Mouse (Mus musculus) kidney, embryonic 14.5 days (tissue): ENCODE results near the gene Tlk1. TPM values are rescaled to one million over a fixed set of nuclear protein-coding genes. Genes with fewer than 3 reads are reported as not detected.

Experiments used
- ATAC-seq: fragments of 200-750 bp; cut with Nextera tagmentation; 2 replicates; pipeline ENCODE4 v1.8.0; 2017; ENCODE audit warnings: moderate number of reproducible peaks, mild to moderate bottlenecking, moderate TSS enrichment, moderate library complexity; ENCODE audit not compliant: low FRiP score, low TSS enrichment
- H3K27ac ChIP-seq: fragments of 300-500 bp; sonication (generic); 2 replicates; pipeline ENCODE4 v1.5.1; 2014; ENCODE audit warnings: low read depth, mild to moderate bottlenecking, low read length, moderate library complexity, mixed read lengths
- H3K27me3 ChIP-seq: fragments of 300-500 bp; sonication (generic); 2 replicates; pipeline ENCODE4 v1.6.1; 2014; ENCODE audit warnings: mild to moderate bottlenecking, low read length; ENCODE audit not compliant: control insufficient read depth, insufficient read depth
- H3K36me3 ChIP-seq: fragments of 300-500 bp; sonication (generic); 2 replicates; pipeline ENCODE4 v1.6.1; 2014; ENCODE audit warnings: low read length, mixed read lengths; ENCODE audit not compliant: control insufficient read depth, insufficient read depth
- H3K4me1 ChIP-seq: fragments of 300-500 bp; sonication (generic); 2 replicates; pipeline ENCODE4 v1.6.1; 2014; ENCODE audit warnings: low read length, mixed read lengths; ENCODE audit not compliant: control insufficient read depth, insufficient read depth
- H3K4me2 ChIP-seq: fragments of 300-500 bp; sonication (generic); replicated peaks from 2 replicates; pipeline ENCODE4 v1.6.1; 2014; ENCODE audit warnings: low read depth, mild to moderate bottlenecking, low read length
- H3K4me3 ChIP-seq: fragments of 300-500 bp; sonication (generic); 2 replicates; pipeline ENCODE4 v1.5.1; 2014; ENCODE audit warnings: mild to moderate bottlenecking, low read length
- H3K9ac ChIP-seq: fragments of 300-500 bp; sonication (generic); 2 replicates; pipeline ENCODE4 v1.6.1; 2014; ENCODE audit warnings: low read depth, mild to moderate bottlenecking, low read length, moderate library complexity
- H3K9me3 ChIP-seq: fragments of 300-500 bp; sonication (generic); 2 replicates; pipeline ENCODE4 v1.6.1; 2016; ENCODE audit warnings: low read length; ENCODE audit not compliant: control insufficient read depth
- WGBS: fragments of 180-500 bp; shearing (Covaris S2); extraction: QIAGEN DNeasy Blood & Tissue Kit; methylation state at CpG from one replicate; pipeline ENCODE4 v1.1.7; 2014; 5-methylcytosine and 5-hydroxymethylcytosine counted together
- polyA plus RNA-seq: library from polyadenylated mRNA; unstranded; fragments of >200 nt; fragmentation: Nextera tagmentation; extraction: Ambion mirVana; gene quantifications from 2 replicates; pipeline ENCODE4 v1.2.1, GENCODE M21; 2014

The Tlk1 gene
- polyA plus RNA-seq, 1 experiment from 2014 or later: 37.4 TPM

GRCm38 (mm10) chr2:70708986-70709730 lies 116.4 kb downstream of the Tlk1 start:
- Histone ChIP-seq H3K4me1 (no peaks in the 10 kb centered on the region), H3K36me3 (peaks cover 28% of the 10 kb centered on the region), H3K9ac (no peak overlapping the region), H3K4me3 (no peak overlapping the region), H3K27me3 (no peaks in the 10 kb centered on the region), H3K9me3 (no peaks in the 10 kb centered on the region), H3K27ac (no peak overlapping the region), H3K4me2 (no peak overlapping the region)
- WGBS: 63% methylated on average over 13 of the region's 13 CpGs
- ATAC-seq: no peak

GRCm38 (mm10) chr2:70702403-70702802 lies 123.1 kb downstream of the Tlk1 start:
- H3K4me2 ChIP-seq: no peak overlapping the region
- no peak overlapping the region for H3K27ac ChIP-seq
- H3K9ac ChIP-seq: no peak overlapping the region
- WGBS: 42% methylated on average over 5 of the region's 5 CpGs
- ATAC-seq: no peak
- H3K27me3 ChIP-seq: no peaks in the 10 kb centered on the region
- no peak overlapping the region for H3K4me3 ChIP-seq
- no peaks in the 10 kb centered on the region for H3K4me1 ChIP-seq
- 0 out of 2 replicates have a peak, but pooled peaks cover 2% of the 10 kb centered on the region for H3K9me3 ChIP-seq
- no peaks in the 10 kb centered on the region for H3K36me3 ChIP-seq

GRCm38 (mm10) chr2:70701571-70701970 lies 124.0 kb downstream of the Tlk1 start:
- H3K27me3 ChIP-seq: no peaks in the 10 kb centered on the region
- H3K4me1 ChIP-seq: no peaks in the 10 kb centered on the region
- no peak overlapping the region for H3K4me3 ChIP-seq
- no peak overlapping the region for H3K4me2 ChIP-seq
- no peak for ATAC-seq
- H3K36me3 ChIP-seq: no peaks in the 10 kb centered on the region
- no peak overlapping the region for H3K27ac ChIP-seq
- H3K9me3 ChIP-seq: 0 out of 2 replicates have a peak, but pooled peaks cover 2% of the 10 kb centered on the region
- no peak overlapping the region for H3K9ac ChIP-seq
- WGBS: 68% methylated on average over 9 of the region's 9 CpGs

- no peak for ATAC-seq
- no peaks in the 10 kb centered on the region for H3K36me3 ChIP-seq
- no peak overlapping the region for H3K27ac ChIP-seq
- H3K27me3 ChIP-seq: no peaks in the 10 kb centered on the region
- no peaks in the 10 kb centered on the region for H3K4me1 ChIP-seq
- WGBS: 86% methylated on average over 3 of the region's 3 CpGs
- 0 out of 2 replicates have a peak, but pooled peaks cover 2% of the 10 kb centered on the region for H3K9me3 ChIP-seq
- H3K4me3 ChIP-seq: no peak overlapping the region
- no peak overlapping the region for H3K9ac ChIP-seq
- H3K4me2 ChIP-seq: no peak overlapping the region
Measured at GRCm38 (mm10) chr2:70700851-70701250, 124.7 kb downstream of the Tlk1 start.

GRCm38 (mm10) chr2:70695712-70696111 lies 129.8 kb downstream of the Tlk1 start:
- Histone ChIP-seq H3K27ac (no peak overlapping the region), H3K9me3 (0 out of 2 replicates have a peak, but pooled peaks cover 2% of the 10 kb centered on the region), H3K27me3 (no peaks in the 10 kb centered on the region), H3K9ac (no peak overlapping the region), H3K4me2 (no peak overlapping the region), H3K4me1 (no peaks in the 10 kb centered on the region), H3K4me3 (no peak overlapping the region), H3K36me3 (peaks cover 22% of the 10 kb centered on the region)
- ATAC-seq: no peak
- 87% methylated on average over 10 of the region's 10 CpGs for WGBS

GRCm38 (mm10) chr2:70690195-70690594 lies 135.3 kb downstream of the Tlk1 start:
- WGBS: 81% methylated on average over 11 of the region's 11 CpGs
- H3K36me3 ChIP-seq: peaks cover 77% of the 10 kb centered on the region
- ATAC-seq: no peak
- H3K4me3 ChIP-seq: no peak overlapping the region
- no peak overlapping the region for H3K27ac ChIP-seq
- no peak overlapping the region for H3K4me2 ChIP-seq
- no peaks in the 10 kb centered on the region for H3K9me3 ChIP-seq
- H3K9ac ChIP-seq: no peak overlapping the region
- H3K27me3 ChIP-seq: no peaks in the 10 kb centered on the region
- no peaks in the 10 kb centered on the region for H3K4me1 ChIP-seq

- no peak for ATAC-seq
- Histone ChIP-seq H3K4me1 (no peaks in the 10 kb centered on the region), H3K4me3 (no peak overlapping the region), H3K27me3 (no peaks in the 10 kb centered on the region), H3K27ac (no peak overlapping the region), H3K9ac (no peak overlapping the region), H3K4me2 (no peak overlapping the region), H3K36me3 (peaks cover 93% of the 10 kb centered on the region), H3K9me3 (no peaks in the 10 kb centered on the region)
- 93% methylated on average over 21 of the region's 21 CpGs for WGBS
Measured at GRCm38 (mm10) chr2:70688454-70689078, 137.0 kb downstream of the Tlk1 start.

- no peak overlapping the region for H3K9ac ChIP-seq
- WGBS: 64% methylated on average over 2 of the region's 2 CpGs
- no peaks in the 10 kb centered on the region for H3K4me1 ChIP-seq
- H3K4me3 ChIP-seq: no peak overlapping the region
- H3K27me3 ChIP-seq: no peaks in the 10 kb centered on the region
- peaks cover 94% of the 10 kb centered on the region for H3K36me3 ChIP-seq
- ATAC-seq: no peak
- H3K4me2 ChIP-seq: no peak overlapping the region
- H3K9me3 ChIP-seq: no peaks in the 10 kb centered on the region
- H3K27ac ChIP-seq: no peak overlapping the region
Measured at GRCm38 (mm10) chr2:70682324-70682723, 143.2 kb downstream of the Tlk1 start.

GRCm38 (mm10) chr2:70673445-70674126 lies 151.9 kb downstream of the Tlk1 start:
- 84% methylated on average over 7 of the region's 7 CpGs for WGBS
- H3K27me3 ChIP-seq: no peaks in the 10 kb centered on the region
- no peaks in the 10 kb centered on the region for H3K4me1 ChIP-seq
- no peak overlapping the region for H3K4me3 ChIP-seq
- H3K9ac ChIP-seq: no peak overlapping the region
- H3K27ac ChIP-seq: no peak overlapping the region
- H3K36me3 ChIP-seq: peaks cover 11% of the 10 kb centered on the region
- H3K9me3 ChIP-seq: no peaks in the 10 kb centered on the region
- no peak overlapping the region for H3K4me2 ChIP-seq
- no peak for ATAC-seq
